Mouse (Mus musculus): Measurements from ENCODE around the gene Dok7. TPM values are rescaled to one million over a fixed set of nuclear protein-coding genes. Genes with fewer than 3 reads are reported as not detected.

Gene Dok7
- total and polyA plus RNA-seq, 2 experiments from 2014 or later: 11.6 to 26.9 TPM

GRCm38 (mm10) chr5:35055076-35055475, 1.5 kb upstream of the Dok7 start:
- Histone ChIP-seq H3K9ac (replicated peaks; ENCODE audit: low read length) (no peak overlapping the region), H3K4me2 (ENCODE audit: low read depth, low read length) (no peak overlapping the region), H3K4me1 (ENCODE audit: insufficient read depth, low read length) (peaks cover 22% of the 10 kb centered on the region), H3K36me3 (ENCODE audit: insufficient read depth, low read length) (no peaks in the 10 kb centered on the region), H3K4me3 (ENCODE audit: low read length) (no peak overlapping the region), H3K27me3 (ENCODE audit: insufficient read depth, low read length) (no peaks in the 10 kb centered on the region), H3K9me3 (ENCODE audit: low read length) (no peaks in the 10 kb centered on the region), H3K27ac (no peak overlapping the region)
- 29% methylated on average over 12 of the region's 12 CpGs for WGBS
- TF ChIP-seq CTCF (IDR thresholded peaks at IDR 0.05; ENCODE audit: low read depth): no peak
- ATAC-seq (peak; percentile 34; the same call in 1 of the 2 replicates), DNase-seq (ENCODE audit: low spot score) (peak; percentile 60)

GRCm38 (mm10) chr5:35057582-35057981, 1.0 kb downstream of the Dok7 start:
- 8% methylated on average over 4 of the region's 4 CpGs for WGBS
- Histone ChIP-seq H3K27ac (no peak overlapping the region), H3K4me3 (ENCODE audit: low read length) (peak overlapping the region; percentile 61), H3K9me3 (ENCODE audit: low read length) (no peaks in the 10 kb centered on the region), H3K36me3 (ENCODE audit: insufficient read depth, low read length) (no peaks in the 10 kb centered on the region), H3K9ac (replicated peaks; ENCODE audit: low read length) (peak overlapping the region; percentile 72), H3K4me1 (ENCODE audit: insufficient read depth, low read length) (peaks cover 22% of the 10 kb centered on the region), H3K4me2 (ENCODE audit: low read depth, low read length) (peak overlapping the region; percentile 95), H3K27me3 (ENCODE audit: insufficient read depth, low read length) (no peaks in the 10 kb centered on the region)
- no peak for TF ChIP-seq CTCF (IDR thresholded peaks at IDR 0.05; ENCODE audit: low read depth)
- ATAC-seq (peak; percentile 21; the same call in 1 of the 2 replicates), DNase-seq (ENCODE audit: low spot score) (peak; percentile 33)

GRCm38 (mm10) chr5:35058216-35058615, 1.6 kb downstream of the Dok7 start:
- DNase-seq (ENCODE audit: low spot score) (no peak), ATAC-seq (peak; percentile 6; the same call in 1 of the 2 replicates)
- H3K4me3 ChIP-seq (ENCODE audit: low read length): peak overlapping the region; percentile 61
- H3K4me2 ChIP-seq (ENCODE audit: low read depth, low read length): peak overlapping the region; percentile 95
- 64% methylated on average over 1 of the region's 1 CpGs for WGBS
- H3K27ac ChIP-seq: no peak overlapping the region
- H3K36me3 ChIP-seq (ENCODE audit: insufficient read depth, low read length): no peaks in the 10 kb centered on the region
- H3K27me3 ChIP-seq (ENCODE audit: insufficient read depth, low read length): no peaks in the 10 kb centered on the region
- H3K9me3 ChIP-seq (ENCODE audit: low read length): no peaks in the 10 kb centered on the region
- H3K4me1 ChIP-seq (ENCODE audit: insufficient read depth, low read length): peaks cover 22% of the 10 kb centered on the region
- peak overlapping the region; percentile 72; the same call in 1 of the 2 replicates for H3K9ac ChIP-seq (replicated peaks; ENCODE audit: low read length)
- TF ChIP-seq CTCF (IDR thresholded peaks at IDR 0.05; ENCODE audit: low read depth): no peak

DNA sequence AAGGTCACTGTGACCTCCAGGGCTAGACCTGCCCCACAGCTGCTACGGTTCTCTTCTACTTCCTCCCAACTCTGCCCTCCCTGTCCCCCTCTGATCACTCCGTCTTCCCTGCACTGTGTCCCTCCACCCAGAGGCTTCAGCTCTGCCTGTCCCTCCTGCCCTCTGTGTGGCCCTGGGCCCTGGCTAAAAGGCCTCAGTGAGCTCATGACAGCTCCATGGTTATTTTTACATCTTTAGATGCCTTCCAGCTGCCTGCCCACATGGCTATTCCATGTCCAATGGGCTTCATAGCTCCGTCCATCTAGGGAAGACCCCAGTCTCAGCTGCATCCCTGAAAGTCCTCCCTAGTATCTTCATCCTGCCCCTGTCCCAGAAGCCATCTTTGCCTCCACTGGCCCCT, 3.5 kb downstream of the Dok7 start:
- TF ChIP-seq CTCF (IDR thresholded peaks at IDR 0.05; ENCODE audit: low read depth): no peak
- WGBS: 88% methylated on average over 3 of the region's 3 CpGs
- Histone ChIP-seq H3K9ac (replicated peaks; ENCODE audit: low read length) (no peak overlapping the region), H3K27ac (no peak overlapping the region), H3K4me2 (ENCODE audit: low read depth, low read length) (no peak overlapping the region), H3K36me3 (ENCODE audit: insufficient read depth, low read length) (no peaks in the 10 kb centered on the region), H3K9me3 (ENCODE audit: low read length) (no peaks in the 10 kb centered on the region), H3K27me3 (ENCODE audit: insufficient read depth, low read length) (no peaks in the 10 kb centered on the region), H3K4me1 (ENCODE audit: insufficient read depth, low read length) (peaks cover 19% of the 10 kb centered on the region), H3K4me3 (ENCODE audit: low read length) (no peak overlapping the region)
- no peak for ATAC-seq
- no peak for DNase-seq (ENCODE audit: low spot score)

GRCm38 (mm10) chr5:35069841-35070240, 13.3 kb downstream of the Dok7 start:
- no peak overlapping the region for H3K27ac ChIP-seq
- H3K9ac ChIP-seq (replicated peaks; ENCODE audit: low read length): no peak overlapping the region
- WGBS: 90% methylated on average over 2 of the region's 2 CpGs
- ATAC-seq: no peak
- H3K9me3 ChIP-seq (ENCODE audit: low read length): no peaks in the 10 kb centered on the region
- no peak overlapping the region for H3K4me2 ChIP-seq (ENCODE audit: low read depth, low read length)
- H3K4me1 ChIP-seq (ENCODE audit: insufficient read depth, low read length): no peaks in the 10 kb centered on the region
- H3K36me3 ChIP-seq (ENCODE audit: insufficient read depth, low read length): no peaks in the 10 kb centered on the region
- no peak for TF ChIP-seq CTCF (IDR thresholded peaks at IDR 0.05; ENCODE audit: low read depth)
- DNase-seq (ENCODE audit: low spot score): no peak
- no peak overlapping the region for H3K4me3 ChIP-seq (ENCODE audit: low read length)
- H3K27me3 ChIP-seq (ENCODE audit: insufficient read depth, low read length): no peaks in the 10 kb centered on the region

GRCm38 (mm10) chr5:35070314-35070713, 13.7 kb downstream of the Dok7 start:
- Histone ChIP-seq H3K4me2 (ENCODE audit: low read depth, low read length) (no peak overlapping the region), H3K27me3 (ENCODE audit: insufficient read depth, low read length) (no peaks in the 10 kb centered on the region), H3K36me3 (ENCODE audit: insufficient read depth, low read length) (no peaks in the 10 kb centered on the region), H3K9me3 (ENCODE audit: low read length) (no peaks in the 10 kb centered on the region), H3K4me3 (ENCODE audit: low read length) (no peak overlapping the region), H3K9ac (replicated peaks; ENCODE audit: low read length) (no peak overlapping the region), H3K4me1 (ENCODE audit: insufficient read depth, low read length) (no peaks in the 10 kb centered on the region), H3K27ac (no peak overlapping the region)
- WGBS: 91% methylated on average over 8 of the region's 8 CpGs
- no peak for DNase-seq (ENCODE audit: low spot score)
- no peak for ATAC-seq
- TF ChIP-seq CTCF (IDR thresholded peaks at IDR 0.05; ENCODE audit: low read depth): no peak

DNA sequence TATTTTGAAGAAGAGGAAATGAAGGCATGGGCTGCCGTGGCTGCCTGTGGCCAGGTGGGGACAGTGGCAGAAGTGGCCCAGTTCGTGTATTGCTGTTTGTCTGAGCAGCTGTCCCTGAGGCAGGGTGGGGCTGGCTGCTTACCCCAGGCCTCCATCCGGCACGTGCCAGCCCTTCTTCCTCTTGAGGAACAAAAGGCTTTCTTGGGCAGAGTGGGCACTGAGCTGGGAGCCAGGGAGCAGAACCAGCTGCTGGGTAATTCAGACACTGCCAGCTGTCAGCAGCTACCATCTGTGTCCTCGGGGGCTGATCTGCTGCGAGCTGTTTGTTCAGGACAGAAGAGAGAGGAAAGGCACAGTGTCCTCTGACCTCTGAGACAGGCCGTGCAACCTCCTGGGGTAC, 14.4 kb downstream of the Dok7 start:
- no peak overlapping the region for H3K4me3 ChIP-seq (ENCODE audit: low read length)
- no peaks in the 10 kb centered on the region for H3K27me3 ChIP-seq (ENCODE audit: insufficient read depth, low read length)
- 20% methylated on average over 7 of the region's 7 CpGs for WGBS
- H3K36me3 ChIP-seq (ENCODE audit: insufficient read depth, low read length): no peaks in the 10 kb centered on the region
- H3K27ac ChIP-seq: no peak overlapping the region
- DNase-seq (ENCODE audit: low spot score) (peak; percentile 76), ATAC-seq (peak; percentile 62)
- H3K9ac ChIP-seq (replicated peaks; ENCODE audit: low read length): no peak overlapping the region
- no peak for TF ChIP-seq CTCF (IDR thresholded peaks at IDR 0.05; ENCODE audit: low read depth)
- H3K4me1 ChIP-seq (ENCODE audit: insufficient read depth, low read length): no peaks in the 10 kb centered on the region
- H3K9me3 ChIP-seq (ENCODE audit: low read length): no peaks in the 10 kb centered on the region
- no peak overlapping the region for H3K4me2 ChIP-seq (ENCODE audit: low read depth, low read length)

Data from hindbrain, postnatal 0 days (tissue).